Mouse (Mus musculus) heart, adult 10 weeks (tissue): ENCODE results near the gene Ccdc8. TPM values are rescaled to one million over a fixed set of nuclear protein-coding genes. Genes with fewer than 3 reads are reported as not detected.

Experiments used
- polyA plus RNA-seq: library from polyadenylated mRNA; stranded (reverse); fragments of 350-450 nt; fragmentation: Illumina TruSeq; extraction: RNeasy Lipid Tissue Mini Kit (QIAGEN cat#74804); gene quantifications from one replicate; pipeline ENCODE4 v1.2.3, GENCODE M21; 2014; ENCODE audit warnings: low read depth, low replicate concordance

Ccdc8 gene
- 3.9 TPM for polyA plus RNA-seq

DNA sequence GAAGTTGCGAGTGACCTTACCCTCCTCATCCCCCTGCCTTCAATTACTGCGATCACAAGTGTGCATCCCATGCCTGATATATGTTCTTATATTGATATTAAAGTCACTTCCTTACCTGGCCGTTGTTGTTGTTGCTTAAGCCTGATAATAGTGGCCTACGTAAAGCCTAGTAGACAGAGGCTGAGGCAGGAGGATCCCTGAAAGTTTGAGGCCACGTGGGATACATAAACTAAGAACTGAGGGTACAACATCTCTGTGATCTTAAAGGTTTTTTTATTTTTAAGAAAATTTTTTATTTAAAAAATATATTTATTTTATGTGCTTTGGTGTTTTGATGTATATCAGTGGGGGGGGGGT lies at the start of gene Ccdc8:
TSS of gene Ccdc8 (plus strand) at position 258 of the 357 bp plus-strand sequence.

DNA sequence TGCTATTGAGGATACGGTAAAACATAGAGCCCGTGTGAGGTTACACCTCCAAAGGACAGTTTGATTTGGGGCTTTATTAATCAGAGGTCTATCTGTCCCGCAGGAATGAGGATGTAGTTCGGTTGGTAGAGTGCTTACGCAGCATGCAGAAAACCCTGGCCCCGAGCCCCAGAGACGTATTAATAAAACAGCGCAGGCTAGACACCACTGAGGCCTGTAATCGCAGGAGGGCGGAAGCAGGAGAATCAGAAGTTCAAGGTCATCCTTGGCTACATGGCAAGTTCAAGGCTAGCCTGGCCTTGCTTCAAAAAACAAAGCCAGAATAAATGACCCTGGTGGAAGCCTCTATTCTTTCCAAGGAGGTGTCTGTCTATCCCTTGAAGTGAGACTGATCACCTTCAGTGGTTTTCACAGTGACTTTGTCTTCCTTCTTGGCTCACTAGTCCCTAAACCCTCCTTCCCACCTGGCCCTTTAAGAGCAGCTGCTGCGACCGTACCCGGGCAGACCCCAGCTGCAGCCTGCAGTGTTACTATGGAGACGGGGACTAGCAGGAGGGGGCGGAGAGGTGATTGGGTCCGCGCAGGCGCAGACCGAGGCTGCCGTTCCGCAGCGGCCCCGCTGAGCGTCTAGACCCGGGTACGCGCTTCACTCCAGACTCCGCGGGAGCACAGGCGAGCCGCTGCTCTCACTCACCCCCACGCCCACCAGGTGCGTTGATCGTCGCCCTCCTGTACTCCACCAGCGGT lies 48.3 kb upstream of the Ccdc8 start, which contains the start of gene Pnmal2:
TSS of gene Pnmal2 (plus strand) at position 622 of the 747 bp plus-strand sequence.

DNA sequence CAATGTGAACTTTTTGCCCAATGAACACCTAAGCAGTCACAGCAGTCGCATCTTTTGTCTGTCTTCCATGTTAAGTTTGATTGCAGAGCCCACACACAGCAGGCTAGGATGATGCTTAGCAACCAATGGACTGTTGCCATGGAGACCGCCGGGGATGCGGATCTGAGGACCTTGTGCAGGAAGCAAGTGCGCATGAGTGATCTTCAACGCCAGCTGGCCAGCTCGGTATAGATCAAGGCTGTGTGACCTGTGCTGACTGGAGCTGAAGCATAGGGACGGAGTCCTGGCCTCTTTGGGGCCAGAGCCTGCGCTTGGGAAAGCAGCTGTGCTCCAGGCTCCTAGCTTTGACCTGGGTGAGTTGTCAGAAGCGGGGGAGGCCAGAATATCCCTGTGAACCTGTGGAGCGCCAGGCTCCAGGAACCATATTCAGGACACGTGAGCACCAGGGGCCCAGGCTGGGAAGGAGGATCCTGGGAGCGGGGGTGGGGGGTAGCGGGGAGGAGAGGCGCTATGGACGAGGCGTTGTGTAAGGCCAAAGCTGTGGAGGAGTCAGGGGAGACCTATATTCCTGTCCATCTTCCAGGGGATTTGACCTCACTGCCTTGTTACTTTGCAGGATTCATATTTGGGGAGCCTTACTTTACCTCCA lies 32.8 kb upstream of the Ccdc8 start, which contains the start of gene Pnmal1:
TSS of gene Pnmal1 (plus strand) at position 141 of the 649 bp plus-strand sequence.

DNA sequence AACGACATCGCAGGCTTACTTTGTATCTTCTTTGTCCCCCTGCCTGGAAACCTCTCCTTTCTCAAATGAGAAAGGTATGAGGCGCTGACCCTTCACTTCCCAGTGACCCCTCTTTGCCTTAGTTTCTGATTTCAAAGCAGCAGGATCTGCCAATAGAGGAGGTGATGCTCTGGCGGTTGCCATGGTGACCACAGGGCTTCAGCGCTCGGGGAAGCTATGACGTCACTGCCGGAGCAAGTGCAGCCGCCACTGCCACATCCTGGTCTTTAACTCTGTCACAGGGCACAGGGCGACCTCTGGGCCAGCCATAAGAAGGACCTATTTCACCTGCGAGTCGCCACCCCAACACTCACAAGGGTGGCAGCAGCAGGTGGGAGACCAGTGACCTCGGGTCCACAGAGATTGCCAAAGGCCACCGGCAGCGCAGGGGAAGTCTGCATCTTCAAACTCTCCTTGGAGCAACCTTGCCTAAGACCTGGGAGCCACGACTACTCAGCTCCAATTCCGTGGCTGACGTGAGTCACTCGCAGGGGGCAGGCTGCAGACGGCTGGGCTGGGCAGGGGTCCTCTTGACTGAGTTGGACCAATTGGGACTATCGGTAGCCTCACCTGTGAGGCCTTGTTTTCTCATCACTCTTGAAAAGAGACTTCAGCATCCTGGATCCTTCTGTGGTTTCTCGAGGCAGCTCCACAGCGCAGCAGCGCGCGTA lies 9.5 kb upstream of the Ccdc8 start, which contains the start of gene Gm42372:
TSS of gene Gm42372 (plus strand) at position 228 of the 710 bp plus-strand sequence.

DNA sequence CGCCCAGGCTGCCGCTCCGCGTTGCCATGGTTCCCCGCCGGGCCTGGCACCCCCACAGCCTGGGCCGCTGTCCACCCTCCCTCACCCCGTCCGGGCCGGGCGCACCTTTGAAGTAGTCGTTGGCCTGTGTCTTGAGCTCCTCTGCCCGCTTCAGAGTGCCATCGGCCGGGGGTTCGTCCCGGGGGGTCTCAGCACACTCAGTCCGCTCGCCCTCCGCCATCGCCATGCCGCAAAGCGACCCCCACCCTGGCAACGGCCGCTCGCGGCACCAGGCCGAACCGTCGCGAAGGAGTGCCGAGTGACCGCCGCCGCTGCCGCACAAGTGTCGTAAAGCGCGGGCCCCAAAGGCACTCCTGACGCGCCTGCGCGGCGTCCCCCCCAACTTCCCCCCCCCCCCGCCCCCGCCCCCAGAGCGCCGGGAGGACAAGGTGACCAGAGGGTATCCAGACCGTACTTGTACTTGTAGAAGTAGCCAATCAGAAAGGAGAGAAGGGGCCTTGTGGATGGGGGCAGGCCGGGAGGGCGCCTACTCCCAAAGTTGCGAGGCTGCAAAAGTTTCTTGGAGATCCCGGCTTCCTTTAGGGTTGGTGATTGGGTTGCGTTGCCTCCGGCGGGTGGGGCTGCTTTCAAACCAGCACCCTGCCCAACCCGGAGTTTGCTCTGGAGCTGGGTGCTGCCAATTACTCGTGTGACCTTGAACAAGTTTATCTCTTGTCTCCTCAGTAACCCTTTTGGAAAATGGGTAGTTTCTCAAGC lies 35.3 kb downstream of the Ccdc8 start, which contains the start of gene Ppp5c:
TSS of gene Ppp5c (minus strand) at position 337 of the 756 bp plus-strand sequence.

Other genes starting within 250 kb of the Ccdc8 start
- 27.6 TPM for gene Slc1a5, start 211.4 kb upstream of the Ccdc8 start, polyA plus RNA-seq
- 57.6 TPM for gene Strn4, start 176.8 kb upstream of the Ccdc8 start, polyA plus RNA-seq
- gene Fkrp, start 176.0 kb upstream of the Ccdc8 start, polyA plus RNA-seq = 41.3 TPM
- gene Prkd2, start 149.8 kb upstream of the Ccdc8 start, polyA plus RNA-seq = 16.4 TPM
- gene Dact3, start 117.4 kb upstream of the Ccdc8 start, polyA plus RNA-seq = 9.5 TPM
- gene Gng8, start 100.9 kb upstream of the Ccdc8 start, polyA plus RNA-seq = 3.7 TPM
- gene Ptgir, start 86.2 kb upstream of the Ccdc8 start, polyA plus RNA-seq = 3.4 TPM
- gene Calm3, start 68.6 kb upstream of the Ccdc8 start, polyA plus RNA-seq = 115 TPM
- 3.4 TPM for gene Pnmal2, start 48.0 kb upstream of the Ccdc8 start, polyA plus RNA-seq
- 0.10 TPM for gene Pnmal1, start 33.0 kb upstream of the Ccdc8 start, polyA plus RNA-seq
- not detected for gene Gm42372, start 9.6 kb upstream of the Ccdc8 start, polyA plus RNA-seq
- 78.9 TPM for gene Ppp5c, start 35.2 kb downstream of the Ccdc8 start, polyA plus RNA-seq
- 0.84 TPM for gene Hif3a, start 69.7 kb downstream of the Ccdc8 start, polyA plus RNA-seq
- gene Psg16, start 81.3 kb downstream of the Ccdc8 start, polyA plus RNA-seq = not detected
- not detected for gene Ceacam3, start 157.6 kb downstream of the Ccdc8 start, polyA plus RNA-seq
- gene Psg29, start 210.8 kb downstream of the Ccdc8 start, polyA plus RNA-seq = not detected